Mouse (Mus musculus) spleen, postnatal 10 days (tissue): ENCODE results near the gene Rimkla.

ENCODE experiments used
- DNase-seq, 2 experiments: peaks; one replicate each; pipeline ENCODE4 v3.0.0; 2021 to 2022; ENCODE audit warnings: low spot score in 2 of 2

Gene Rimkla

GRCm38 (mm10) chr4:119467720-119468380, 24.6 kb downstream of the Rimkla start:
- DNase-seq, result no peak

- DNase-seq, result no peak
These were observed 26.6 kb downstream of the Rimkla start for GRCm38 (mm10) chr4:119465841-119466240.

- DNase-seq, result peak; percentile 10 to 44
These were observed 28.5 kb downstream of the Rimkla start for GRCm38 (mm10) chr4:119463756-119464419.

GRCm38 (mm10) chr4:119462858-119463755, 29.3 kb downstream of the Rimkla start:
- DNase-seq, result peak in 1 of 2 experiments; percentile 61

GRCm38 (mm10) chr4:119462457-119462856, 30.0 kb downstream of the Rimkla start:
- DNase-seq, result no peak

- no peak for DNase-seq
These were observed 31.7 kb downstream of the Rimkla start for GRCm38 (mm10) chr4:119460728-119461141.

- peak; percentile 18 to 52 for DNase-seq
These were observed 32.1 kb downstream of the Rimkla start for GRCm38 (mm10) chr4:119460296-119460695.

GRCm38 (mm10) chr4:119453533-119453932, 38.9 kb downstream of the Rimkla start:
- no peak for DNase-seq

- DNase-seq, result no peak
These were observed 39.3 kb downstream of the Rimkla start for GRCm38 (mm10) chr4:119453128-119453527.

GRCm38 (mm10) chr4:119450436-119450835, 42.0 kb downstream of the Rimkla start:
- no peak for DNase-seq

GRCm38 (mm10) chr4:119447786-119448185, 44.6 kb downstream of the Rimkla start:
- DNase-seq, result no peak

- DNase-seq, result no peak
These were observed 45.2 kb downstream of the Rimkla start for GRCm38 (mm10) chr4:119447261-119447660.

GRCm38 (mm10) chr4:119442539-119442938, 49.9 kb downstream of the Rimkla start:
- no peak for DNase-seq

GRCm38 (mm10) chr4:119441836-119442235, 50.6 kb downstream of the Rimkla start:
- no peak for DNase-seq

GRCm38 (mm10) chr4:119437936-119438335, 54.5 kb downstream of the Rimkla start:
- no peak for DNase-seq

- peak; percentile 58 to 82 for DNase-seq
These were observed 61.8 kb downstream of the Rimkla start for GRCm38 (mm10) chr4:119430678-119431077.

GRCm38 (mm10) chr4:119427680-119428079, 64.7 kb downstream of the Rimkla start:
- peak; percentile 88 to 94 for DNase-seq

GRCm38 (mm10) chr4:119425601-119426000, 66.8 kb downstream of the Rimkla start:
- no peak for DNase-seq

- peak in 1 of 2 experiments; percentile 45 for DNase-seq
These were observed 67.4 kb downstream of the Rimkla start for GRCm38 (mm10) chr4:119425077-119425476.

GRCm38 (mm10) chr4:119422294-119422964, 70.0 kb downstream of the Rimkla start, which contains the start of the genes Ppcs and Zmynd12:
Gene Ppcs (minus strand): TSS chr4:119422420.
Gene Zmynd12 (plus strand): TSS chr4:119422814.
- DNase-seq, result peak; percentile 91 to 93

GRCm38 (mm10) chr4:119421921-119422293, 70.5 kb downstream of the Rimkla start:
- DNase-seq, result no peak

GRCm38 (mm10) chr4:119421191-119421590, 71.2 kb downstream of the Rimkla start:
- DNase-seq, result no peak
